Mouse (Mus musculus) C2C12 (cell line): ENCODE data around the gene Xpot. TPM values are rescaled to one million over a fixed set of nuclear protein-coding genes. Genes with fewer than 3 reads are reported as not detected.
A peak's percentile ranks its signal among the peaks of the same experiment; 100 is the strongest.

ENCODE experiments used
- H3K27me3 ChIP-seq: one replicate; pipeline ENCODE4 v1.6.1; 2011; ENCODE audit not compliant: control insufficient read depth, insufficient read depth, insufficient read length
- H3K36me3 ChIP-seq: one replicate; pipeline ENCODE4 v1.6.1; 2011; ENCODE audit not compliant: control insufficient read depth, insufficient read depth
- H3K4me3 ChIP-seq: one replicate; pipeline ENCODE4 v1.5.1; 2011; ENCODE audit warnings: mild to moderate bottlenecking, control low read depth; ENCODE audit not compliant: poor library complexity, insufficient read depth, severe bottlenecking
- H3K79me2 ChIP-seq: one replicate; pipeline ENCODE4 v1.6.1; 2011; ENCODE audit not compliant: control insufficient read depth, insufficient read depth
- H3K79me3 ChIP-seq: one replicate; pipeline ENCODE4 v1.6.1; 2011; ENCODE audit warnings: low read depth, control low read depth
- H3ac ChIP-seq: one replicate; pipeline ENCODE3; 2011; ENCODE audit warnings: low read depth; ENCODE audit not compliant: control insufficient read depth, insufficient read length
- CEBPB ChIP-seq: IDR thresholded peaks from one replicate; pipeline ENCODE4 v1.6.1; 2011; ENCODE audit warnings: low read depth, mild to moderate bottlenecking, control low read depth, moderate library complexity
- CTCF ChIP-seq: IDR thresholded peaks from one replicate; pipeline ENCODE4 v1.5.1; 2011; ENCODE audit not compliant: control insufficient read depth, insufficient read depth, insufficient read length
- FOSL1 ChIP-seq: IDR thresholded peaks from one replicate; pipeline ENCODE4 v1.8.0; 2011; ENCODE audit warnings: mild to moderate bottlenecking, low read length; ENCODE audit not compliant: poor library complexity, insufficient read depth, severe bottlenecking
- MAX ChIP-seq: IDR thresholded peaks from one replicate; pipeline ENCODE4 v1.6.1; 2011; ENCODE audit warnings: mild to moderate bottlenecking, control low read depth
- MYOD1 ChIP-seq: IDR thresholded peaks from one replicate; pipeline ENCODE4 v1.6.1; 2011; ENCODE audit warnings: low read depth; ENCODE audit not compliant: control insufficient read depth, insufficient read length
- MYOG ChIP-seq: IDR thresholded peaks from one replicate; pipeline ENCODE4 v1.6.1; 2011; ENCODE audit not compliant: control insufficient read depth, insufficient read length; ENCODE audit errors: extremely low read depth
- USF1 ChIP-seq: IDR thresholded peaks from one replicate; pipeline ENCODE4 v1.6.1; 2011; ENCODE audit warnings: low read depth, mild to moderate bottlenecking, control low read depth, moderate library complexity
- long read RNA-seq, 2 experiments: library from polyadenylated mRNA; unstranded; transcript quantifications; one replicate each; pipeline ENCODE4 v2.0.0; 2019 to 2020
- polyA plus RNA-seq: library from polyadenylated mRNA; unstranded; fragments of >200 nt; fragmentation: generic; extraction: Trizol; gene quantifications from one replicate; pipeline ENCODE4 v1.2.1, GENCODE M21; 2012; ENCODE audit warnings: missing spikeins

Xpot gene
- polyA plus RNA-seq = 50.6 TPM
- long read RNA-seq, experiment 1, full-length matches to known transcripts = 1 of 12 reads
- long read RNA-seq, experiment 1, partial matches to known transcripts = 1 of 12 reads
- long read RNA-seq, experiment 1, other reads (novel, unspliced or antisense) = 10 of 12 reads
- long read RNA-seq, experiment 2, full-length matches to known transcripts = 47 of 126 reads
- long read RNA-seq, experiment 2, partial matches to known transcripts = 8 of 126 reads
- long read RNA-seq, experiment 2, other reads (novel, unspliced or antisense) = 71 of 126 reads

- Histone ChIP-seq H3K27me3 (no peaks in the 10 kb centered on the region), H3K79me2 (peaks cover 48% of the 10 kb centered on the region), H3K4me3 (peak within 1 kb of the TSS; percentile 85), H3ac (peak within 1 kb of the TSS; percentile 82), H3K79me3 (peaks cover 35% of the 10 kb centered on the region), H3K36me3 (peaks cover 27% of the 10 kb centered on the region)
- TF ChIP-seq USF1 (peak; percentile 89), MYOD1 (no peak), MAX (peak; percentile 99)
These were observed at the start of gene Xpot for GRCm38 (mm10) chr10:121626186-121626882. Gene Xpot (minus strand): TSS chr10:121626332.

- H3K36me3 ChIP-seq = no peaks in the 10 kb centered on the region
- H3ac ChIP-seq = no peak overlapping the region
- no peaks in the 10 kb centered on the region for H3K79me3 ChIP-seq
- no peaks in the 10 kb centered on the region for H3K27me3 ChIP-seq
- H3K4me3 ChIP-seq = no peak overlapping the region
- no peaks in the 10 kb centered on the region for H3K79me2 ChIP-seq
- TF ChIP-seq CEBPB = no peak
These were observed 43.0 kb upstream of the Xpot start for GRCm38 (mm10) chr10:121669103-121669502.

- Histone ChIP-seq H3K4me3 (no peak overlapping the region), H3K27me3 (no peaks in the 10 kb centered on the region), H3K79me2 (no peaks in the 10 kb centered on the region), H3ac (no peak overlapping the region), H3K36me3 (no peaks in the 10 kb centered on the region), H3K79me3 (no peaks in the 10 kb centered on the region)
- TF ChIP-seq MYOD1 = no peak
- TF ChIP-seq FOSL1 = no peak
- TF ChIP-seq CTCF = no peak
- TF ChIP-seq CEBPB = no peak
- TF ChIP-seq MYOG = no peak
- no peak for TF ChIP-seq MAX
- TF ChIP-seq USF1 = no peak
These were observed 39.6 kb upstream of the Xpot start for GRCm38 (mm10) chr10:121665631-121666145.

GRCm38 (mm10) chr10:121663599-121663998 is 37.5 kb upstream of the Xpot start:
- H3K36me3 ChIP-seq = no peaks in the 10 kb centered on the region
- no peak overlapping the region for H3ac ChIP-seq
- TF ChIP-seq MYOG (no peak), USF1 (no peak), MAX (no peak)
- no peaks in the 10 kb centered on the region for H3K27me3 ChIP-seq
- no peaks in the 10 kb centered on the region for H3K79me3 ChIP-seq
- H3K4me3 ChIP-seq = no peak overlapping the region
- H3K79me2 ChIP-seq = no peaks in the 10 kb centered on the region

GRCm38 (mm10) chr10:121662711-121663110 is 36.6 kb upstream of the Xpot start:
- Histone ChIP-seq H3K36me3 (no peaks in the 10 kb centered on the region), H3K4me3 (no peak overlapping the region), H3ac (no peak overlapping the region), H3K79me3 (no peaks in the 10 kb centered on the region), H3K27me3 (no peaks in the 10 kb centered on the region), H3K79me2 (no peaks in the 10 kb centered on the region)
- TF ChIP-seq CTCF = no peak
- TF ChIP-seq MYOD1 = no peak

- Histone ChIP-seq H3K79me2 (no peaks in the 10 kb centered on the region), H3K79me3 (no peaks in the 10 kb centered on the region), H3ac (no peak overlapping the region), H3K36me3 (no peaks in the 10 kb centered on the region), H3K27me3 (no peaks in the 10 kb centered on the region), H3K4me3 (no peak overlapping the region)
- TF ChIP-seq CTCF (no peak), FOSL1 (no peak), MYOD1 (no peak), MYOG (no peak), USF1 (no peak), CEBPB (no peak), MAX (no peak)
These were observed 29.8 kb upstream of the Xpot start for GRCm38 (mm10) chr10:121655907-121656306.

GRCm38 (mm10) chr10:121653079-121653478 is 26.9 kb upstream of the Xpot start:
- H3K36me3 ChIP-seq = no peaks in the 10 kb centered on the region
- no peak overlapping the region for H3K4me3 ChIP-seq
- no peaks in the 10 kb centered on the region for H3K27me3 ChIP-seq
- no peaks in the 10 kb centered on the region for H3K79me3 ChIP-seq
- H3ac ChIP-seq = no peak overlapping the region
- H3K79me2 ChIP-seq = no peaks in the 10 kb centered on the region
- TF ChIP-seq MYOD1 = no peak
- no peak for TF ChIP-seq CTCF
- TF ChIP-seq MYOG = no peak
- no peak for TF ChIP-seq USF1
- no peak for TF ChIP-seq CEBPB
